Mouse (Mus musculus) liver, postnatal 0 days (tissue): Measurements from ENCODE around the gene Agap1. TPM values are rescaled to one million over a fixed set of nuclear protein-coding genes. Genes with fewer than 3 reads are reported as not detected.

Source experiments
- ATAC-seq: fragments of 200-750 bp; cut with Nextera tagmentation; 2 replicates; pipeline ENCODE4 v1.8.0; 2017; ENCODE audit warnings: mild to moderate bottlenecking, moderate library complexity
- DNase-seq: peaks from one replicate; pipeline ENCODE4 v3.0.0-alpha.2; 2016
- H3K27ac ChIP-seq: fragments of 300-500 bp; sonication (generic); 2 replicates; pipeline ENCODE4 v1.5.1; 2014; ENCODE audit warnings: antibody characterized with exemption, moderate library complexity, mild to moderate bottlenecking, low read depth
- H3K27me3 ChIP-seq: fragments of 300-500 bp; sonication (generic); 2 replicates; pipeline ENCODE4 v1.6.1; 2014; ENCODE audit warnings: low read length, control low read depth, mixed read lengths; ENCODE audit not compliant: insufficient read depth
- H3K36me3 ChIP-seq: fragments of 300-500 bp; sonication (generic); replicated peaks from 2 replicates; pipeline ENCODE4 v1.6.1; 2014; ENCODE audit warnings: mild to moderate bottlenecking, control low read depth, low read length, moderate library complexity, mixed read lengths; ENCODE audit not compliant: insufficient read depth
- H3K4me1 ChIP-seq: fragments of 300-500 bp; sonication (generic); 2 replicates; pipeline ENCODE4 v1.6.1; 2014; ENCODE audit warnings: antibody characterized with exemption, mild to moderate bottlenecking, control low read depth; ENCODE audit not compliant: insufficient read depth
- H3K4me2 ChIP-seq: fragments of 300-500 bp; sonication (generic); 2 replicates; pipeline ENCODE4 v1.6.1; 2014; ENCODE audit warnings: low read depth, mild to moderate bottlenecking, low read length, moderate library complexity, mixed read lengths
- H3K4me3 ChIP-seq: fragments of 300-500 bp; sonication (generic); 2 replicates; pipeline ENCODE4 v1.5.1; 2014; ENCODE audit warnings: low read depth, low read length
- H3K9ac ChIP-seq: fragments of 300-500 bp; sonication (generic); replicated peaks from 2 replicates; pipeline ENCODE4 v1.6.1; 2014; ENCODE audit warnings: mild to moderate bottlenecking, moderate library complexity
- H3K9me3 ChIP-seq: fragments of 300-500 bp; sonication (generic); 2 replicates; pipeline ENCODE4 v1.6.1; 2016; ENCODE audit warnings: mild to moderate bottlenecking, control low read depth, low read length, mixed read lengths
- CTCF ChIP-seq: sonication (generic); IDR thresholded peaks from 2 replicates; pipeline ENCODE4 v1.5.1; 2016; ENCODE audit warnings: antibody characterized with exemption, low read depth
- EP300 ChIP-seq: IDR thresholded peaks from 2 replicates; pipeline ENCODE4 v1.6.1; 2016; ENCODE audit warnings: antibody characterized with exemption, low read depth, mild to moderate bottlenecking
- WGBS: fragments of 180-500 bp; shearing (Covaris S2); extraction: QIAGEN DNeasy Blood & Tissue Kit; methylation state at CpG from one replicate; pipeline ENCODE4 v1.1.7; 2014; ENCODE audit not compliant: insufficient replicate concordance; 5-methylcytosine and 5-hydroxymethylcytosine counted together
- polyA plus RNA-seq: library from polyadenylated mRNA; unstranded; fragments of >200 nt; fragmentation: Nextera tagmentation; extraction: Ambion mirVana; gene quantifications from 2 replicates; pipeline ENCODE4 v1.2.1, GENCODE M21; 2015

The Agap1 gene
- polyA plus RNA-seq, 1 experiment from 2014 or later = 1.0 TPM

DNA sequence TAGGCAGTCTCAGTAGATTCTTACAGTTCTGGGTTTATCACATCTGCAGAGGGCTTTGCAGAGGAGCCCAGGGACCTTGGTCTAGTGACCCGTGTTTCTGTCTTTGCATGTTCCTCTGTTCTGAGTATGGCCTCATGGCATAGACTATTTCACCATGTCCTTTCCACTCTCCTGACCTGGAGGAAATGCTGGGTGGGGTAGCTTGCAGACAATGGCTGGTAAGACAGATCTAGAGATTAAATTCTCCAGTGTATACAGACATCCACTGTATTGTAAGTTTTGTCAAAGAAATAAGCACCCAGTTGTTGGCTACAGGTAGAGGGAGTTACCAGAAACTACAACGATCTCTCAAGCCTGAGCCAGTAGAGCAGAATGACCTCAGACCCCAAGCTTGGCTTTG is 141.6 kb downstream of the Agap1 start:
- H3K4me2 ChIP-seq = no peak overlapping the region
- DNase-seq = no peak
- H3K36me3 ChIP-seq = no peaks in the 10 kb centered on the region
- no peak overlapping the region for H3K27ac ChIP-seq
- H3K9ac ChIP-seq = no peak overlapping the region
- TF ChIP-seq EP300 (no peak), CTCF (no peak)
- H3K27me3 ChIP-seq = no peaks in the 10 kb centered on the region
- 67% methylated on average over 2 of the region's 2 CpGs for WGBS
- H3K4me3 ChIP-seq = no peak overlapping the region
- no peaks in the 10 kb centered on the region for H3K9me3 ChIP-seq
- H3K4me1 ChIP-seq = no peaks in the 10 kb centered on the region; the same call in 1 of the 2 replicates
- ATAC-seq = no peak

DNA sequence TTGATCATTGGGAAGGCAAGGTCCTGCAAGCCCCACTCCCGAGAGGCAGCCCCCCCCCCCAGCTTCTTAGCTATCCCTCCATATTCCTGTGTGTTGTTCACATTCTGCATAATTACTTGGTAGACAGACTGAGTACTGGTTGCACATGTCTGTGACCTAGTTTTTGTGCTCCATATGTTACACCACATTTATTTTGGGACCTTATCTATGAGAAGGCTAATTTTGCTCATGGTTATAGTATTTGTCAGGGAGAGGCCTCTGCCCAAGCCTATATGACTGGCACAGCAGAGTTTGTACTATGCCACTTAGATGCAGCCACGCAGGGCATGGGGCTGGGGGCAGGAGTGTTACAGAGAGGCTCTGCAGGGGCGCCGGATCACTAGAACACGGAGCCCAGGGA is 144.3 kb downstream of the Agap1 start:
- no peak overlapping the region for H3K27ac ChIP-seq
- DNase-seq = no peak
- H3K4me3 ChIP-seq = no peak overlapping the region
- H3K4me2 ChIP-seq = no peak overlapping the region
- no peaks in the 10 kb centered on the region for H3K27me3 ChIP-seq
- no peaks in the 10 kb centered on the region; the same call in 1 of the 2 replicates for H3K4me1 ChIP-seq
- H3K9me3 ChIP-seq = no peaks in the 10 kb centered on the region
- ATAC-seq = no peak
- no peaks in the 10 kb centered on the region for H3K36me3 ChIP-seq
- 74% methylated on average over 5 of the region's 5 CpGs for WGBS
- TF ChIP-seq EP300 (no peak), CTCF (no peak)
- no peak overlapping the region for H3K9ac ChIP-seq

GRCm38 (mm10) chr1:89599983-89600741 is 145.6 kb downstream of the Agap1 start:
- ATAC-seq = no peak
- H3K9ac ChIP-seq = no peak overlapping the region
- no peaks in the 10 kb centered on the region for H3K27me3 ChIP-seq
- H3K4me3 ChIP-seq = no peak overlapping the region
- TF ChIP-seq EP300 (no peak), CTCF (no peak)
- no peak overlapping the region for H3K27ac ChIP-seq
- no peaks in the 10 kb centered on the region for H3K4me1 ChIP-seq
- H3K36me3 ChIP-seq = no peaks in the 10 kb centered on the region
- H3K4me2 ChIP-seq = no peak overlapping the region
- H3K9me3 ChIP-seq = no peaks in the 10 kb centered on the region
- 77% methylated on average over 11 of the region's 11 CpGs for WGBS
- DNase-seq = no peak

DNA sequence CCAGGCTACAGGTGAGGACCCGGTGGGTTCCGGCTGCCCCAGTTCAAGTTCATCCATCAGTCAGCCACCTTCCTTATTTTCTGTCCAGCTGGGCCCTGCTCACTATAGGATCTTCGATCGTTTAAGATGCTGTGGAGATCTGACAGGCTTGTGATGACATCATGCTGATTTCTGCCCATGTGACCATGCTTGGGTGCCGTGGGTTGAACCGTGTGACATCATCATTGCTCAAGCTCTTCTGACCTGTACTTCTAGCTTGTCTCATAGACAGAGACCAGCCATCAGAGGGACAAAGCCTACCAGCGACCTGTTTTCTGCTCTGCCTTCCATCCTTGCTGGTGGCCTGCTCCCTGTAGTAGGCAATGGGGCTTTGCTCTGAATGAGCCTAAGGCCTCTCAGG is 146.7 kb downstream of the Agap1 start:
- Histone ChIP-seq H3K4me1 (no peaks in the 10 kb centered on the region), H3K9ac (no peak overlapping the region), H3K4me2 (no peak overlapping the region), H3K27me3 (no peaks in the 10 kb centered on the region), H3K27ac (no peak overlapping the region), H3K36me3 (no peaks in the 10 kb centered on the region), H3K4me3 (no peak overlapping the region), H3K9me3 (no peaks in the 10 kb centered on the region)
- 66% methylated on average over 7 of the region's 7 CpGs for WGBS
- no peak for TF ChIP-seq EP300
- TF ChIP-seq CTCF = no peak
- DNase-seq (no peak), ATAC-seq (peak; percentile 48; the same call in 1 of the 2 replicates)

- H3K9ac ChIP-seq = no peak overlapping the region
- WGBS = 34% methylated on average over 7 of the region's 7 CpGs
- H3K27me3 ChIP-seq = no peaks in the 10 kb centered on the region
- ATAC-seq (no peak), DNase-seq (no peak)
- no peak for TF ChIP-seq CTCF
- no peaks in the 10 kb centered on the region for H3K9me3 ChIP-seq
- H3K4me2 ChIP-seq = no peak overlapping the region
- no peak overlapping the region for H3K27ac ChIP-seq
- no peaks in the 10 kb centered on the region for H3K4me1 ChIP-seq
- no peaks in the 10 kb centered on the region for H3K36me3 ChIP-seq
- H3K4me3 ChIP-seq = no peak overlapping the region
Measured at GRCm38 (mm10) chr1:89602879-89603278, 148.3 kb downstream of the Agap1 start.

- H3K36me3 ChIP-seq = 0 out of 2 replicates have a peak, but pooled peaks cover 2% of the 10 kb centered on the region
- no peak overlapping the region for H3K4me3 ChIP-seq
- no peaks in the 10 kb centered on the region for H3K4me1 ChIP-seq
- H3K9ac ChIP-seq = no peak overlapping the region
- TF ChIP-seq CTCF (peak; percentile 88), EP300 (no peak)
- 32% methylated on average over 5 of the region's 5 CpGs for WGBS
- H3K4me2 ChIP-seq = no peak overlapping the region
- ATAC-seq (no peak), DNase-seq (peak; percentile 69)
- no peak overlapping the region for H3K27ac ChIP-seq
- no peaks in the 10 kb centered on the region for H3K27me3 ChIP-seq
- no peaks in the 10 kb centered on the region for H3K9me3 ChIP-seq
Measured at GRCm38 (mm10) chr1:89606612-89607011, 152.0 kb downstream of the Agap1 start.

DNA sequence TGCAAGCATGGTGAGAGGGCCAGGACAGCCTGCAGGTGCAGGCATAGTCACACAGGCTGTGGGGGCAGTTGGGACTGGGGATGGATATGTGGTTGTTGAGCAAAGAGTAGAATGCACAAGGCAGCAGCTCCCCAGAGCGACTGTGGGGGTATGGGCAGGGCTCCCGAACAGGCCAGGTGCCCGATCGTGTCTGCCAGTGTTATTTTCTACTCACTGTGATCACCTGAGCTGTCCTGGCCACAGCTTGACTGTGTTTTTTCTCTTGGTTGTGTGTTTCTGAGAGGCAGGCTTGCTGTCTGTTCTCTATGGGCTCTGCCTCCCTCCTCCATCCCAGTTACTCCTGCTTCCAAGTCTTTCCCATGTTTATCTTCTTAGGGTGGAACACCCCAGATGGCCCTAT is 154.2 kb downstream of the Agap1 start:
- DNase-seq (no peak), ATAC-seq (no peak)
- Histone ChIP-seq H3K27ac (no peak overlapping the region), H3K9ac (no peak overlapping the region), H3K27me3 (no peaks in the 10 kb centered on the region), H3K4me1 (no peaks in the 10 kb centered on the region), H3K36me3 (0 out of 2 replicates have a peak, but pooled peaks cover 2% of the 10 kb centered on the region), H3K9me3 (no peaks in the 10 kb centered on the region), H3K4me3 (no peak overlapping the region), H3K4me2 (no peak overlapping the region)
- 80% methylated on average over 4 of the region's 4 CpGs for WGBS
- TF ChIP-seq EP300 = no peak
- no peak for TF ChIP-seq CTCF
